Mouse (Mus musculus): ENCODE measurements at regions not wholly inside any gene's neighbourhood (a gene's known extent, or its start where the extent isn't known, plus 50 kb on each side); places are given as distances from the start of the nearest gene placed in this dataset.

GRCm38 (mm10) chr4:106248272-106248671, 67.7 kb upstream of the Usp24 start:
- TF ChIP-seq CTCF (IDR thresholded peaks at IDR 0.05) (no peak), EP300 (IDR thresholded peaks at IDR 0.05) (no peak)
